Mouse (Mus musculus) MEL (cell line): Measurements from ENCODE around the gene Cadm4. TPM values are rescaled to one million over a fixed set of nuclear protein-coding genes. Genes with fewer than 3 reads are reported as not detected.
A peak's percentile ranks its signal among the peaks of the same experiment; 100 is the strongest.

Experiments used
- DNase-seq: peaks from one replicate; pipeline ENCODE4 v3.0.0; 2011; ENCODE audit warnings: low read depth, low spot score
- H3K27ac ChIP-seq: 2 replicates; pipeline ENCODE4 v1.5.1; 2012; ENCODE audit warnings: low read depth, mild to moderate bottlenecking, control low read depth, low read length, moderate library complexity; ENCODE audit not compliant: control insufficient read depth
- H3K27me3 ChIP-seq, 2 experiments: fragments of 150-350 bp in 1 of 2; sonication (generic) in 1 of 2; 2 replicates each; pipeline ENCODE4 v1.6.1; 2012; ENCODE audit warnings: low read length in 2 of 2, mild to moderate bottlenecking in 2 of 2, improper control_type of control experiment in 1 of 2, moderate library complexity in 1 of 2; ENCODE audit not compliant: insufficient read depth in 2 of 2, control insufficient read depth in 1 of 2
- H3K36me3 ChIP-seq, 2 experiments: 2 replicates each; pipeline ENCODE4 v1.6.1; 2012 to 2014; ENCODE audit warnings: low read length in 2 of 2, improper control_type of control experiment in 1 of 2, inconsistent platforms in 1 of 2, mild to moderate bottlenecking in 1 of 2; ENCODE audit not compliant: insufficient read depth in 2 of 2, control insufficient read depth in 1 of 2
- H3K4me1 ChIP-seq, 2 experiments: fragments of 150-350 bp in 1 of 2; sonication (generic) in 1 of 2; 2 replicates each; pipeline ENCODE4 v1.6.1; 2012; ENCODE audit warnings: low read length in 2 of 2, improper control_type of control experiment in 1 of 2, mild to moderate bottlenecking in 1 of 2; ENCODE audit not compliant: insufficient read depth in 2 of 2, control insufficient read depth in 1 of 2
- H3K4me3 ChIP-seq, 2 experiments: fragments of 150-350 bp in 1 of 2; sonication (generic) in 1 of 2; 2 replicates each; pipeline ENCODE4 v1.5.1; 2012; ENCODE audit warnings: low read depth in 2 of 2, low read length in 2 of 2, mild to moderate bottlenecking in 2 of 2, moderate library complexity in 2 of 2, control low read depth in 1 of 2, improper control_type of control experiment in 1 of 2; ENCODE audit not compliant: control insufficient read depth in 1 of 2, insufficient read depth in 1 of 2
- H3K79me2 ChIP-seq: 2 replicates; pipeline ENCODE4 v1.6.1; 2012; ENCODE audit warnings: mild to moderate bottlenecking, low read length, moderate library complexity; ENCODE audit not compliant: control insufficient read depth, poor library complexity, insufficient read depth
- H3K9ac ChIP-seq: 2 replicates; pipeline ENCODE4 v1.6.1; 2012; ENCODE audit warnings: low read depth, mild to moderate bottlenecking, control low read depth, low read length, moderate library complexity; ENCODE audit not compliant: control insufficient read depth, poor library complexity, severe bottlenecking
- H3K9me3 ChIP-seq: fragments of 150-350 bp; sonication (generic); replicated peaks from 2 replicates; pipeline ENCODE4 v1.6.1; 2012; ENCODE audit warnings: mild to moderate bottlenecking, low read length, improper control_type of control experiment, moderate library complexity; ENCODE audit not compliant: insufficient read depth
- BHLHE40 ChIP-seq: IDR thresholded peaks from 2 replicates; pipeline ENCODE4 v1.6.1; 2012; ENCODE audit warnings: low read depth, mild to moderate bottlenecking, inconsistent platforms, low read length, improper control_type of control experiment, borderline replicate concordance
- CHD2 ChIP-seq: IDR thresholded peaks from 2 replicates; pipeline ENCODE4 v1.6.1; 2011; ENCODE audit warnings: low read length, improper control_type of control experiment
- CTCF ChIP-seq, 3 experiments: IDR thresholded peaks in 2 of 3; conservative IDR thresholded peaks in 1 of 3; 2 replicates each; pipeline ENCODE4 v1.5.1; 2011 to 2012; ENCODE audit warnings: low read length in 3 of 3, low read depth in 2 of 3, mild to moderate bottlenecking in 2 of 3, improper control_type of control experiment in 1 of 3, inconsistent platforms in 1 of 3, mixed read lengths in 1 of 3, moderate library complexity in 1 of 3; ENCODE audit not compliant: control insufficient read depth in 1 of 3, insufficient read depth in 1 of 3, poor library complexity in 1 of 3, severe bottlenecking in 1 of 3
- ELF1 ChIP-seq: IDR thresholded peaks from 2 replicates; pipeline ENCODE4 v1.6.1; 2014; ENCODE audit warnings: low read depth, mild to moderate bottlenecking, inconsistent platforms, low read length, improper control_type of control experiment, moderate library complexity
- EP300 ChIP-seq, 2 experiments: IDR thresholded peaks; 2 replicates each; pipeline ENCODE4 v1.6.1; 2011; ENCODE audit warnings: improper control_type of control experiment in 2 of 2, low read length in 2 of 2, low read depth in 1 of 2, mild to moderate bottlenecking in 1 of 2
- ETS1 ChIP-seq: IDR thresholded peaks from 2 replicates; pipeline ENCODE4 v1.6.1; 2012; ENCODE audit warnings: low read depth, mild to moderate bottlenecking, inconsistent platforms, low read length, improper control_type of control experiment, moderate library complexity
- GATA1 ChIP-seq: IDR thresholded peaks from 2 replicates; pipeline ENCODE4 v1.6.1; 2011; ENCODE audit warnings: low read depth, low read length, improper control_type of control experiment
- HCFC1 ChIP-seq: IDR thresholded peaks from 2 replicates; pipeline ENCODE4 v1.6.1; 2012; ENCODE audit warnings: low read depth, mild to moderate bottlenecking, inconsistent platforms, low read length, improper control_type of control experiment, moderate library complexity
- JUND ChIP-seq: IDR thresholded peaks from 2 replicates; pipeline ENCODE4 v1.6.1; 2011; ENCODE audit warnings: low read depth, mild to moderate bottlenecking, improper control_type of control experiment, low read length
- KAT2A ChIP-seq: conservative IDR thresholded peaks from 2 replicates; pipeline ENCODE4 v1.6.1; 2012; ENCODE audit warnings: low read depth, low read length, improper control_type of control experiment, inconsistent platforms
- MAX ChIP-seq: IDR thresholded peaks from 2 replicates; pipeline ENCODE4 v1.6.1; 2011; ENCODE audit warnings: low read length, improper control_type of control experiment
- MAZ ChIP-seq: IDR thresholded peaks from 2 replicates; pipeline ENCODE4 v1.6.1; 2012; ENCODE audit warnings: low read depth, mild to moderate bottlenecking, inconsistent platforms, low read length, improper control_type of control experiment
- MEF2A ChIP-seq: IDR thresholded peaks from 2 replicates; pipeline ENCODE4 v1.6.1; 2014; ENCODE audit warnings: low read depth, mild to moderate bottlenecking, inconsistent platforms, low read length, improper control_type of control experiment; ENCODE audit not compliant: poor library complexity, insufficient replicate concordance, severe bottlenecking; ENCODE audit errors: extremely low read depth
- MXI1 ChIP-seq: IDR thresholded peaks from 2 replicates; pipeline ENCODE4 v1.6.1; 2011; ENCODE audit warnings: mild to moderate bottlenecking, low read depth, low read length, improper control_type of control experiment
- MYB ChIP-seq: IDR thresholded peaks from 2 replicates; pipeline ENCODE4 v1.6.1; 2011; ENCODE audit warnings: mild to moderate bottlenecking, low read depth, low read length, improper control_type of control experiment
- MYC ChIP-seq: IDR thresholded peaks from 2 replicates; pipeline ENCODE4 v1.6.1; 2011; ENCODE audit warnings: low read depth, mild to moderate bottlenecking, low read length, improper control_type of control experiment, moderate library complexity
- NELFE ChIP-seq: IDR thresholded peaks from 2 replicates; pipeline ENCODE4 v1.6.1; 2011; ENCODE audit warnings: low read depth, low read length, improper control_type of control experiment
- NRF1 ChIP-seq: IDR thresholded peaks from 2 replicates; pipeline ENCODE4 v1.6.1; 2014; ENCODE audit warnings: low read depth, mild to moderate bottlenecking, inconsistent platforms, low read length, improper control_type of control experiment, moderate library complexity; ENCODE audit not compliant: poor library complexity, insufficient read depth, severe bottlenecking
- POLR2A ChIP-seq, 2 experiments: IDR thresholded peaks; 2 replicates each; pipeline ENCODE4 v1.6.1; 2011 to 2012; ENCODE audit warnings: low read length in 2 of 2, mild to moderate bottlenecking in 2 of 2, control low read depth in 1 of 2, improper control_type of control experiment in 1 of 2, low read depth in 1 of 2, moderate library complexity in 1 of 2; ENCODE audit not compliant: control insufficient read depth in 1 of 2, insufficient read depth in 1 of 2, poor library complexity in 1 of 2
- RAD21 ChIP-seq: IDR thresholded peaks from 2 replicates; pipeline ENCODE4 v1.6.1; 2011; ENCODE audit warnings: mild to moderate bottlenecking, low read depth, low read length, improper control_type of control experiment
- RCOR1 ChIP-seq: IDR thresholded peaks from 2 replicates; pipeline ENCODE4 v1.6.1; 2012; ENCODE audit warnings: low read depth, mild to moderate bottlenecking, inconsistent platforms, low read length, improper control_type of control experiment
- SMC3 ChIP-seq: IDR thresholded peaks from 2 replicates; pipeline ENCODE4 v1.6.1; 2011; ENCODE audit warnings: low read depth, low read length, improper control_type of control experiment
- TAL1 ChIP-seq: IDR thresholded peaks from 2 replicates; pipeline ENCODE4 v1.6.1; 2012; ENCODE audit warnings: mild to moderate bottlenecking, inconsistent platforms, low read length, moderate library complexity, mixed read lengths
- TBP ChIP-seq: IDR thresholded peaks from 2 replicates; pipeline ENCODE4 v1.8.0; 2011; ENCODE audit warnings: low read depth, low read length, improper control_type of control experiment
- TCF12 ChIP-seq: IDR thresholded peaks from 2 replicates; pipeline ENCODE4 v1.6.1; 2014; ENCODE audit warnings: low read depth, mild to moderate bottlenecking, inconsistent platforms, low read length, improper control_type of control experiment, moderate library complexity
- USF1 ChIP-seq: IDR thresholded peaks from 2 replicates; pipeline ENCODE4 v1.6.1; 2014; ENCODE audit warnings: low read depth, mild to moderate bottlenecking, inconsistent platforms, low read length, improper control_type of control experiment, moderate library complexity
- USF2 ChIP-seq, 2 experiments: IDR thresholded peaks; 2 replicates each; pipeline ENCODE4 v1.6.1; 2011 to 2012; ENCODE audit warnings: improper control_type of control experiment in 2 of 2, low read length in 2 of 2, borderline replicate concordance in 1 of 2, inconsistent platforms in 1 of 2, low read depth in 1 of 2, mild to moderate bottlenecking in 1 of 2; ENCODE audit not compliant: insufficient read depth in 1 of 2
- ZC3H11A ChIP-seq: IDR thresholded peaks from 2 replicates; pipeline ENCODE4 v1.6.1; 2012; ENCODE audit warnings: low read depth, mild to moderate bottlenecking, inconsistent platforms, low read length, improper control_type of control experiment
- ZKSCAN1 ChIP-seq: IDR thresholded peaks from 2 replicates; pipeline ENCODE4 v1.6.1; 2012; ENCODE audit warnings: low read depth, mild to moderate bottlenecking, inconsistent platforms, low read length, improper control_type of control experiment, moderate library complexity
- ZMIZ1 ChIP-seq: IDR thresholded peaks from 2 replicates; pipeline ENCODE4 v1.6.1; 2012; ENCODE audit warnings: low read depth, mild to moderate bottlenecking, inconsistent platforms, low read length, improper control_type of control experiment, moderate library complexity
- polyA plus RNA-seq, 2 experiments: library from polyadenylated mRNA; stranded (reverse) in 1 of 2; unstranded in 1 of 2; fragments of >175 nt in 1 of 2; fragments of >200 nt in 1 of 2; gene quantifications; 2 replicates each; pipeline versions ENCODE4 v1.2.1 to v1.2.4; 2012; ENCODE audit warnings: low replicate concordance in 2 of 2, low read depth in 1 of 2; ENCODE audit not compliant: insufficient read length in 2 of 2, insufficient read depth in 1 of 2, missing spikeins in 1 of 2
- total RNA-seq: library from RNA; depleted of rRNA; stranded (reverse); fragments of 300-350 nt; gene quantifications from 2 replicates; pipeline ENCODE4 v1.2.3, GENCODE M21; 2012

Cadm4 gene
- total and polyA plus RNA-seq, 3 experiments, result 0.12 to 0.38 TPM; not detected in 1

DNA sequence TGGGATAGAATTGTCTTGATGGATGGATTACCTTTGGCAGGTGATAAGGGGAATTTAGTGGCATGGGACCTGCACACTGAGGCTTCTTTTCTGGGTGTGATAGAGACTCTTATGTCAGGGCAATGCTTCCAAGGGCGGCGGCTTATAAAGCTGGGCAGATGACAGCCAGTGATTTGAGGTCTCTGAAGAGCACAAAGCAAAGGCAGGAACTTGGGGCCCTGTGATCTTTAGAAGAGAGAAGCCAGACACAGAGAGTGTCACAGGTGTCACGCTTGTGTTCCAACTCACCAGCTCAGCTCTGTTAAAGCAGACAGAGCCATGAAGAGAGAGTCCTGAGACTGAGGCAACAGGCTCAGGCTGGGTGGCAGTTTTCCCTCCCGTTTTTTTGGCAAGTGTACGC lies 13.9 kb upstream of the Cadm4 start:
- Histone ChIP-seq H3K27me3 (no peaks in the 10 kb centered on the region), H3K4me1 (peaks cover 0 to 8% of the 10 kb centered on the region in 2 experiments; a peak in 1 of 4 replicates), H3K79me2 (0 out of 2 replicates have a peak, but pooled peaks cover 2% of the 10 kb centered on the region), H3K36me3 (peaks cover 0 to 3% of the 10 kb centered on the region in 2 experiments; a peak in 2 of 4 replicates), H3K9ac (no peak overlapping the region), H3K4me3 (no peak overlapping the region), H3K9me3 (no peaks in the 10 kb centered on the region), H3K27ac (no peak overlapping the region)
- TF ChIP-seq TAL1, result no peak
- no peak for TF ChIP-seq POLR2A (IDR thresholded peaks at IDR 0.05; ENCODE audit: control insufficient read depth in 1 of 2, insufficient read depth in 1 of 2, low read depth in 1 of 2, low read length in 2 of 2, poor library complexity in 1 of 2)
- no peak for TF ChIP-seq CHD2
- TF ChIP-seq ZMIZ1, result no peak
- no peak for TF ChIP-seq ELF1
- no peak for TF ChIP-seq MYC
- TF ChIP-seq USF2 (IDR thresholded peaks at IDR 0.05; ENCODE audit: borderline replicate concordance in 1 of 2, insufficient read depth in 1 of 2, low read depth in 1 of 2, low read length in 2 of 2), result no peak
- no peak for TF ChIP-seq JUND
- no peak for TF ChIP-seq ETS1
- TF ChIP-seq NELFE, result no peak
- no peak for TF ChIP-seq RCOR1
- no peak for TF ChIP-seq MAZ
- no peak for TF ChIP-seq MAX
- TF ChIP-seq MYB, result no peak
- TF ChIP-seq NRF1, result no peak
- no peak for TF ChIP-seq BHLHE40
- no peak for TF ChIP-seq TCF12
- no peak for TF ChIP-seq TBP
- no peak for TF ChIP-seq ZKSCAN1
- no peak for DNase-seq

DNA sequence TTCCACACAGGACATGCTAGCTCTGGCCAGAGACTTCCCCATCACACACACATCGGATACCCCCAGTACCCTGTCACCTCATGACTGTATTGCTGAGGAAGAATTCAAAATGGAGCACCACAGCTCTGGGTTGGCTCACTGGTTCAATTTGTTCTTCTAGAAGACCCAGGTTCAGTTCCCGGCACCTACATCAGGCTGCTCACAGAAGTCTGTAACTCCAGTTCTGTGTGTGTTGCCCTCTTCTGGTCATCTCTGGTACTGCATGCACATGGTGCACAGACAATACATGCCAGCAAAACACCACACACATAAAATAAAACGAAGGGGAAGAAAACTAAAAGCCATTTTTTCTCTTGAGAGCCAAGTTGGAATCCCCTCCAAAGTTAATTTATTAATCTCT lies 12.7 kb upstream of the Cadm4 start:
- H3K36me3 ChIP-seq, result no peaks in the 10 kb centered on the region
- TF ChIP-seq ZMIZ1, result no peak
- no peak for TF ChIP-seq MYB
- TF ChIP-seq RCOR1, result no peak
- TF ChIP-seq USF2 (IDR thresholded peaks at IDR 0.05; ENCODE audit: borderline replicate concordance in 1 of 2, insufficient read depth in 1 of 2, low read depth in 1 of 2, low read length in 2 of 2), result no peak
- TF ChIP-seq CTCF (IDR thresholded peaks at IDR 0.05 in 2 of 3, conservative IDR thresholded peaks at IDR 0.05 in 1 of 3; ENCODE audit: control insufficient read depth in 1 of 3, insufficient read depth in 1 of 3, low read depth in 2 of 3, low read length in 3 of 3, poor library complexity in 1 of 3, severe bottlenecking in 1 of 3), result peak; percentile 58 to 86 (median 64)
- TF ChIP-seq RAD21, result peak; percentile 7; the same call in 1 of the 2 replicates
- no peak for TF ChIP-seq USF1
- no peak for TF ChIP-seq MXI1
- TF ChIP-seq JUND, result no peak
- no peak for TF ChIP-seq MAX
- TF ChIP-seq POLR2A (IDR thresholded peaks at IDR 0.05; ENCODE audit: control insufficient read depth in 1 of 2, insufficient read depth in 1 of 2, low read depth in 1 of 2, low read length in 2 of 2, poor library complexity in 1 of 2), result no peak
- TF ChIP-seq ETS1, result no peak
- TF ChIP-seq EP300 (IDR thresholded peaks at IDR 0.05; ENCODE audit: low read depth in 1 of 2, low read length in 2 of 2), result no peak
- TF ChIP-seq NELFE, result no peak
- no peak for TF ChIP-seq MAZ
- TF ChIP-seq TCF12, result no peak
- TF ChIP-seq KAT2A, result no peak
- no peak for TF ChIP-seq MEF2A
- no peak for TF ChIP-seq GATA1
- TF ChIP-seq ZC3H11A, result no peak
- TF ChIP-seq SMC3, result peak; percentile 25; the same call in 1 of the 2 replicates
- TF ChIP-seq HCFC1, result no peak

More for the DNA sequence above, 12.7 kb upstream of the Cadm4 start:
- DNase-seq, result peak; percentile 66
- H3K9me3 ChIP-seq, result no peaks in the 10 kb centered on the region
- H3K27me3 ChIP-seq, result no peaks in the 10 kb centered on the region
- H3K4me1 ChIP-seq, result no peaks in the 10 kb centered on the region
- H3K4me3 ChIP-seq, result no peak overlapping the region
- H3K79me2 ChIP-seq, result no peaks in the 10 kb centered on the region
- no peak overlapping the region for H3K27ac ChIP-seq
- H3K9ac ChIP-seq, result no peak overlapping the region
